Mouse (Mus musculus) liver, postnatal 0 days (tissue): Measurements from ENCODE around the gene Zfp456.

Experiments used
- CTCF ChIP-seq: sonication (generic); IDR thresholded peaks from 2 replicates; pipeline ENCODE4 v1.5.1; 2016; ENCODE audit warnings: antibody characterized with exemption, low read depth
- EP300 ChIP-seq: IDR thresholded peaks from 2 replicates; pipeline ENCODE4 v1.6.1; 2016; ENCODE audit warnings: antibody characterized with exemption, low read depth, mild to moderate bottlenecking

DNA sequence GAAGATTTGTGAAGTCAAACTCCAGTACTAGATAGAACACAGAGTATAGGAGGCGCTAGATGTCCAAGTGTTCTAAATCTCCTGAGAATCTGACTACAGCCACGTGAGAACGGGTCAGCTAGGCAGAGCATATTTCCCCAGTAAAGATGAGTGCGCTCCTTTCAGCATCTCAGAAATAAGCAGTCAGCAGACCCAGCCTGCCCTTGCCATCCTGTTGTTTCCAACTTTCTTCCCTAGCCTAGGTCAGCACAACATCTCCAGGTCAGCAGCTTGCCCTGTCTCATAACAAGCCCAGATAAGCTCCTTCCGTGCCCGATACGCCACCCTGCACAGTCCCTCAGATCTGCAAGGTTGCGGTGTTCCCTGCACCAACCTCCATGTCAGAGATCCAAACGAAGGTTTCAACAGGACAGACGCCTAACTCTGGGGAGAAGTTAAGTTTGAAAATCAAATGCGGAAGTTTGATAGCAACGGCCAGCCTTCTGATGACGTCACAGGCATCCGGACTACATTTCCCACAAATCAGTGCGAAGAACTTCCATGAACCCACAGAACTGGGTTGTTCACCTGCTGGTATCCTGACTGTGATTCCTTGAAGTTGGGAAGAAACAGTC is 15.4 kb downstream of the Zfp456 start, which contains the start of the genes Gm28044 and Zfp953:
- TF ChIP-seq CTCF (peak; percentile 41), EP300 (no peak)
